Mouse (Mus musculus): ENCODE data around the gene Top1. TPM values are rescaled to one million over a fixed set of nuclear protein-coding genes. Genes with fewer than 3 reads are reported as not detected.
A peak's percentile ranks its signal among the peaks of the same experiment; 100 is the strongest.

The Top1 gene
- polyA plus RNA-seq, 1 experiment = 18.0 TPM

GRCm38 (mm10) chr2:160733131-160733531 lies 87.4 kb downstream of the Top1 start:
- 54% methylated on average over 7 of the region's 7 CpGs for WGBS
- Histone ChIP-seq H3K27ac (ENCODE audit: insufficient read depth, low read depth, low read length) (no peak overlapping the region), H3K36me3 (ENCODE audit: control insufficient read depth, insufficient read depth, low read length) (no peaks in the 10 kb centered on the region), H3K4me1 (ENCODE audit: control insufficient read depth, insufficient read depth, insufficient read length, low read length) (peaks cover 18% of the 10 kb centered on the region), H3K27me3 (ENCODE audit: control insufficient read depth, insufficient read depth, low read length) (no peaks in the 10 kb centered on the region), H3K4me3 (ENCODE audit: low read depth, low read length) (peak overlapping the region; percentile 99; the same call in 1 of the 2 replicates)
- TF ChIP-seq CTCF (IDR thresholded peaks at IDR 0.05; ENCODE audit: extremely low read depth, insufficient read length, insufficient replicate concordance, low read depth, low read length) = no peak
- TF ChIP-seq POLR2A (IDR thresholded peaks at IDR 0.05; ENCODE audit: low read depth, low read length) = no peak

GRCm38 (mm10) chr2:160734331-160734730 lies 88.6 kb downstream of the Top1 start:
- Histone ChIP-seq H3K4me1 (ENCODE audit: control insufficient read depth, insufficient read depth, insufficient read length, low read length) (peaks cover 19% of the 10 kb centered on the region), H3K4me3 (ENCODE audit: low read depth, low read length) (no peak overlapping the region), H3K36me3 (ENCODE audit: control insufficient read depth, insufficient read depth, low read length) (no peaks in the 10 kb centered on the region), H3K27me3 (ENCODE audit: control insufficient read depth, insufficient read depth, low read length) (no peaks in the 10 kb centered on the region), H3K27ac (ENCODE audit: insufficient read depth, low read depth, low read length) (no peak overlapping the region)
- TF ChIP-seq POLR2A (IDR thresholded peaks at IDR 0.05; ENCODE audit: low read depth, low read length) = no peak
- no peak for TF ChIP-seq CTCF (IDR thresholded peaks at IDR 0.05; ENCODE audit: extremely low read depth, insufficient read length, insufficient replicate concordance, low read depth, low read length)
- 93% methylated on average over 3 of the region's 3 CpGs for WGBS

GRCm38 (mm10) chr2:160735706-160736310 lies 90.1 kb downstream of the Top1 start:
- no peak for TF ChIP-seq CTCF (IDR thresholded peaks at IDR 0.05; ENCODE audit: extremely low read depth, insufficient read length, insufficient replicate concordance, low read depth, low read length)
- no peak for TF ChIP-seq POLR2A (IDR thresholded peaks at IDR 0.05; ENCODE audit: low read depth, low read length)
- H3K27ac ChIP-seq (ENCODE audit: insufficient read depth, low read depth, low read length) = no peak overlapping the region
- H3K27me3 ChIP-seq (ENCODE audit: control insufficient read depth, insufficient read depth, low read length) = no peaks in the 10 kb centered on the region
- H3K4me1 ChIP-seq (ENCODE audit: control insufficient read depth, insufficient read depth, insufficient read length, low read length) = peaks cover 18% of the 10 kb centered on the region
- WGBS = 70% methylated on average over 5 of the region's 5 CpGs
- H3K36me3 ChIP-seq (ENCODE audit: control insufficient read depth, insufficient read depth, low read length) = no peaks in the 10 kb centered on the region
- H3K4me3 ChIP-seq (ENCODE audit: low read depth, low read length) = no peak overlapping the region

DNA sequence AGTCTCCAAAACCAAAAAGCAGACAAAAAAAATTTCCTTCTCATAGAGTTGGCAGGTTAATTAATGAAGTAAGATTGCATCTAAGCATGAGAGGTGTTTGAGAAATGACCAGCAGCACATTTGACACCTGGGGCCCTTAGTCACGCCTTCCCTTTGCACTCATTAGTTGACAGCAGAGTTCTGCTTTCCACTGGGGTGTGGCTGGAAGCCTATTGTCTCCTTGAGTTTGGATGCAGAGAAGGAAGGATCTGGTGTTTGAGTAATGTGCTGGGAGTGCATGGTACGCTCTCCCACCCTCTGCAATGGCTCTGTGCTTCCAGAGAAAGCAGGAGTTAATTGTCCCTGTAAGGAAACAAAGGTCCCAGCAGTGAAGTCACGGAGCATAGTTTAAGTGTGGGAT lies 90.8 kb downstream of the Top1 start:
- 91% methylated on average over 3 of the region's 3 CpGs for WGBS
- peaks cover 16% of the 10 kb centered on the region for H3K4me1 ChIP-seq (ENCODE audit: control insufficient read depth, insufficient read depth, insufficient read length, low read length)
- H3K4me3 ChIP-seq (ENCODE audit: low read depth, low read length) = no peak overlapping the region
- TF ChIP-seq POLR2A (IDR thresholded peaks at IDR 0.05; ENCODE audit: low read depth, low read length) (no peak), CTCF (IDR thresholded peaks at IDR 0.05; ENCODE audit: extremely low read depth, insufficient read length, insufficient replicate concordance, low read depth, low read length) (no peak)
- no peaks in the 10 kb centered on the region for H3K27me3 ChIP-seq (ENCODE audit: control insufficient read depth, insufficient read depth, low read length)
- H3K27ac ChIP-seq (ENCODE audit: insufficient read depth, low read depth, low read length) = no peak overlapping the region
- no peaks in the 10 kb centered on the region for H3K36me3 ChIP-seq (ENCODE audit: control insufficient read depth, insufficient read depth, low read length)

- no peak overlapping the region for H3K27ac ChIP-seq (ENCODE audit: insufficient read depth, low read depth, low read length)
- H3K27me3 ChIP-seq (ENCODE audit: control insufficient read depth, insufficient read depth, low read length) = no peaks in the 10 kb centered on the region
- H3K4me3 ChIP-seq (ENCODE audit: low read depth, low read length) = no peak overlapping the region
- TF ChIP-seq CTCF (IDR thresholded peaks at IDR 0.05; ENCODE audit: extremely low read depth, insufficient read length, insufficient replicate concordance, low read depth, low read length) (no peak), POLR2A (IDR thresholded peaks at IDR 0.05; ENCODE audit: low read depth, low read length) (no peak)
- H3K36me3 ChIP-seq (ENCODE audit: control insufficient read depth, insufficient read depth, low read length) = no peaks in the 10 kb centered on the region
- WGBS = 18% methylated on average over 5 of the region's 5 CpGs
- H3K4me1 ChIP-seq (ENCODE audit: control insufficient read depth, insufficient read depth, insufficient read length, low read length) = peaks cover 19% of the 10 kb centered on the region
Observed at GRCm38 (mm10) chr2:160738354-160738753, 92.7 kb downstream of the Top1 start.

- H3K27me3 ChIP-seq (ENCODE audit: control insufficient read depth, insufficient read depth, low read length) = no peaks in the 10 kb centered on the region
- H3K4me1 ChIP-seq (ENCODE audit: control insufficient read depth, insufficient read depth, insufficient read length, low read length) = peaks cover 19% of the 10 kb centered on the region
- 21% methylated on average over 2 of the region's 2 CpGs for WGBS
- H3K36me3 ChIP-seq (ENCODE audit: control insufficient read depth, insufficient read depth, low read length) = no peaks in the 10 kb centered on the region
- no peak overlapping the region for H3K27ac ChIP-seq (ENCODE audit: insufficient read depth, low read depth, low read length)
- H3K4me3 ChIP-seq (ENCODE audit: low read depth, low read length) = no peak overlapping the region
- TF ChIP-seq POLR2A (IDR thresholded peaks at IDR 0.05; ENCODE audit: low read depth, low read length) = no peak
- TF ChIP-seq CTCF (IDR thresholded peaks at IDR 0.05; ENCODE audit: extremely low read depth, insufficient read length, insufficient replicate concordance, low read depth, low read length) = no peak
Observed at GRCm38 (mm10) chr2:160739647-160740356, 94.1 kb downstream of the Top1 start.

DNA sequence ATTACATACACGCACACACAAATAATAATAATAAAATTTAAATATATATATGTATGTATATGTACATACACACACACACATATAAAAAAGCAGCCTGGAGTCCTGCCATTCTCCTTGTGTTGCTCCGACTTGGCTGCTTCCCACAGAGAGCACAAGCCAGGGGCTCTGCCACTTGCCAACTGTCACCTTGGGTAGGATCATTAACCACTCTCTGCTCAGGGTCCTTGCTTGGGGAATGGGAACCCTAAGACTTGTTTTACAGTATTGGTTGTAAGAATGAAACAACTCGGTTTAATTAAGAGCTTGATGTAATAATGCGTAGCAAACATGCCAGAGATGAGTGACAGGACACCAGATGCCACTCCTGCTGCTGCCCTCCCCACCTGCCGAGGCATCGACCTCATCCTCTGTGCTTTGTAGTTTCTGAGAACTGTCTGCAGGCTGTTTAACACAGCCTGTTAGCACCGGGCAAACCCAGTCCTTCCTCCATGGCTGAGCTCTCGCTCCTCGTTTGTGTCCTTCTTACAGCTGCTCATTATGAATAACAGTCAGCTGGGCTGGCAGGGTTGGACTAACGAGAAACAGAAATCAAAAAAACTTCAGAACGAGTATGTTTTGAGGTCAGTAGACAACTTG lies 95.0 kb downstream of the Top1 start:
- Histone ChIP-seq H3K4me3 (ENCODE audit: low read depth, low read length) (no peak overlapping the region), H3K27ac (ENCODE audit: insufficient read depth, low read depth, low read length) (no peak overlapping the region), H3K27me3 (ENCODE audit: control insufficient read depth, insufficient read depth, low read length) (no peaks in the 10 kb centered on the region), H3K36me3 (ENCODE audit: control insufficient read depth, insufficient read depth, low read length) (no peaks in the 10 kb centered on the region), H3K4me1 (ENCODE audit: control insufficient read depth, insufficient read depth, insufficient read length, low read length) (peaks cover 19% of the 10 kb centered on the region)
- TF ChIP-seq POLR2A (IDR thresholded peaks at IDR 0.05; ENCODE audit: low read depth, low read length) (no peak), CTCF (IDR thresholded peaks at IDR 0.05; ENCODE audit: extremely low read depth, insufficient read length, insufficient replicate concordance, low read depth, low read length) (no peak)
- 58% methylated on average over 11 of the region's 11 CpGs for WGBS
